Mouse (Mus musculus) kidney, postnatal 14 days (tissue): Measurements from ENCODE around the gene Ppp6r3.
A peak's percentile ranks its signal among the peaks of the same experiment; 100 is the strongest.
"Not testable (repeated sequence)": the region's sequence is repeated elsewhere in the genome, so short reads cannot be mapped to it uniquely, and the experiment has no call there.

ENCODE experiments used
- DNase-seq: peaks from one replicate; pipeline ENCODE4 v3.0.0; 2022; ENCODE audit warnings: mixed read lengths

The Ppp6r3 gene

GRCm38 (mm10) chr19:3575276-3575631, 295 bp downstream of the Ppp6r3 start:
- DNase-seq = peak; percentile 94

- peak; percentile 22 for DNase-seq
Observed at GRCm38 (mm10) chr19:3574593-3575094, 905 bp downstream of the Ppp6r3 start.

- DNase-seq = peak; percentile 40
Observed at GRCm38 (mm10) chr19:3564309-3564708, 11.2 kb downstream of the Ppp6r3 start.

GRCm38 (mm10) chr19:3562752-3563151, 12.8 kb downstream of the Ppp6r3 start:
- DNase-seq = no peak

GRCm38 (mm10) chr19:3562298-3562697, 13.3 kb downstream of the Ppp6r3 start:
- no peak for DNase-seq

- DNase-seq = no peak
Observed at GRCm38 (mm10) chr19:3556169-3556827, 19.3 kb downstream of the Ppp6r3 start.

- no peak for DNase-seq
Observed at GRCm38 (mm10) chr19:3554785-3555184, 20.8 kb downstream of the Ppp6r3 start.

GRCm38 (mm10) chr19:3551573-3552159, 23.9 kb downstream of the Ppp6r3 start:
- peak; percentile 77 for DNase-seq

- DNase-seq = no peak
Observed at GRCm38 (mm10) chr19:3550101-3550500, 25.4 kb downstream of the Ppp6r3 start.

GRCm38 (mm10) chr19:3549263-3549662, 26.3 kb downstream of the Ppp6r3 start:
- no peak for DNase-seq

GRCm38 (mm10) chr19:3548311-3548710, 27.2 kb downstream of the Ppp6r3 start:
- DNase-seq = no peak

- DNase-seq = no peak
Observed at GRCm38 (mm10) chr19:3544995-3545394, 30.6 kb downstream of the Ppp6r3 start.

GRCm38 (mm10) chr19:3542591-3542990, 33.0 kb downstream of the Ppp6r3 start:
- no peak for DNase-seq

GRCm38 (mm10) chr19:3540997-3541396, 34.6 kb downstream of the Ppp6r3 start:
- DNase-seq = no peak

GRCm38 (mm10) chr19:3540254-3540653, 35.3 kb downstream of the Ppp6r3 start:
- DNase-seq = no peak

GRCm38 (mm10) chr19:3539456-3539855, 36.1 kb downstream of the Ppp6r3 start:
- peak; percentile 61 for DNase-seq

GRCm38 (mm10) chr19:3537658-3538057, 37.9 kb downstream of the Ppp6r3 start:
- DNase-seq = no peak

GRCm38 (mm10) chr19:3534945-3535344, 40.6 kb downstream of the Ppp6r3 start:
- no peak for DNase-seq

- not testable (repeated sequence) for DNase-seq
Observed at GRCm38 (mm10) chr19:3533266-3533966, 42.1 kb downstream of the Ppp6r3 start.

GRCm38 (mm10) chr19:3532717-3533260, 42.8 kb downstream of the Ppp6r3 start:
- no peak for DNase-seq

GRCm38 (mm10) chr19:3529781-3530180, 45.8 kb downstream of the Ppp6r3 start:
- no peak for DNase-seq

- DNase-seq = peak; percentile 32
Observed at GRCm38 (mm10) chr19:3528646-3529045, 46.9 kb downstream of the Ppp6r3 start.

- no peak for DNase-seq
Observed at GRCm38 (mm10) chr19:3527531-3527930, 48.0 kb downstream of the Ppp6r3 start.
